Mouse (Mus musculus) retina, adult 2 months (tissue): Measurements from ENCODE around the gene Tnip1.
"Not testable (repeated sequence)": the region's sequence is repeated elsewhere in the genome, so short reads cannot be mapped to it uniquely, and the experiment has no call there.

Experiments
- DNase-seq: peaks from one replicate; pipeline ENCODE4 v3.0.0-alpha.2; 2012; ENCODE audit warnings: low read depth, low spot score

Gene Tnip1

GRCm38 (mm10) chr11:54972049-54972723 is 9.5 kb upstream of the Tnip1 start:
- DNase-seq: no peak

GRCm38 (mm10) chr11:54971365-54972048 is 8.8 kb upstream of the Tnip1 start:
- no peak for DNase-seq

GRCm38 (mm10) chr11:54965234-54965633 is 2.5 kb upstream of the Tnip1 start:
- no peak for DNase-seq

- DNase-seq: no peak
Measured at GRCm38 (mm10) chr11:54961921-54962320, 796 bp downstream of the Tnip1 start.

- DNase-seq: no peak
Measured at GRCm38 (mm10) chr11:54961164-54961850, 1.4 kb downstream of the Tnip1 start.

GRCm38 (mm10) chr11:54960251-54960650 is 2.5 kb downstream of the Tnip1 start:
- DNase-seq: no peak

GRCm38 (mm10) chr11:54958571-54959073 is 4.1 kb downstream of the Tnip1 start:
- no peak for DNase-seq

GRCm38 (mm10) chr11:54957708-54958107 is 5.0 kb downstream of the Tnip1 start:
- DNase-seq: not testable (repeated sequence)

GRCm38 (mm10) chr11:54956912-54957311 is 5.8 kb downstream of the Tnip1 start:
- DNase-seq: no peak

GRCm38 (mm10) chr11:54955735-54956480 is 6.8 kb downstream of the Tnip1 start:
- DNase-seq: peak; percentile 86

GRCm38 (mm10) chr11:54955400-54955734 is 7.3 kb downstream of the Tnip1 start:
- not testable (repeated sequence) for DNase-seq

- no peak for DNase-seq
Measured at GRCm38 (mm10) chr11:54954716-54955115, 8.0 kb downstream of the Tnip1 start.

- DNase-seq: no peak
Measured at GRCm38 (mm10) chr11:54953993-54954446, 8.7 kb downstream of the Tnip1 start.

- DNase-seq: no peak
Measured at GRCm38 (mm10) chr11:54952651-54953050, 10.1 kb downstream of the Tnip1 start.

GRCm38 (mm10) chr11:54950684-54951083 is 12.0 kb downstream of the Tnip1 start:
- DNase-seq: no peak

- DNase-seq: no peak
Measured at GRCm38 (mm10) chr11:54949717-54950116, 13.0 kb downstream of the Tnip1 start.

GRCm38 (mm10) chr11:54944702-54945101 is 18.0 kb downstream of the Tnip1 start:
- no peak for DNase-seq

- DNase-seq: no peak
Measured at GRCm38 (mm10) chr11:54940056-54940455, 22.7 kb downstream of the Tnip1 start.

- DNase-seq: no peak
Measured at GRCm38 (mm10) chr11:54939501-54939900, 23.2 kb downstream of the Tnip1 start.

- no peak for DNase-seq
Measured at GRCm38 (mm10) chr11:54936771-54937140, 26.0 kb downstream of the Tnip1 start.

GRCm38 (mm10) chr11:54936035-54936770 is 26.5 kb downstream of the Tnip1 start:
- no peak for DNase-seq
